Mouse (Mus musculus): ENCODE results near the gene Gm28557. TPM values are rescaled to one million over a fixed set of nuclear protein-coding genes. Genes with fewer than 3 reads are reported as not detected.

Gm28557 gene
- total RNA-seq, 2 experiments from 2014 or later, result 1.6 to 2.2 TPM

- DNase-seq (ENCODE audit: low spot score in 2 of 2), result no peak
- intact Hi-C loops (cut with DNase I), result no loop called here
These were observed 48.1 kb downstream of the Gm28557 start for GRCm38 (mm10) chr13:67060161-67060785.

Other genes with a start within 250 kb of the Gm28557 start
- gene Gm10767, start 203.7 kb downstream of the Gm28557 start, total RNA-seq (2021), result 1 to 10 TPM; 2.4 to 3.2 TPM
- gene Zfp712, start 47.4 kb downstream of the Gm28557 start, total RNA-seq (2021), result 1 to 10 TPM; 4.8 to 5.8 TPM
- gene Zfp708, start 10.6 kb downstream of the Gm28557 start, total RNA-seq (2021), result 1 to 10 TPM; 2.3 to 2.5 TPM
- under 1 TPM in 1 of 2 experiments, not detected in 1; 0.33 TPM for gene Rslcan18, start 7.7 kb upstream of the Gm28557 start, total RNA-seq (2021)
- 10 to 100 TPM in 1 of 2 experiments, 1 to 10 TPM in 1; 8.8 to 10.5 TPM for gene Zfp759, start 13.1 kb upstream of the Gm28557 start, total RNA-seq (2021)
- 1 to 10 TPM; 3.7 to 5.3 TPM for gene Rsl1, start 64.6 kb upstream of the Gm28557 start, total RNA-seq (2021)
- gene Zfp455, start 85.9 kb upstream of the Gm28557 start, total RNA-seq (2021), result 1 to 10 TPM; 3.3 to 3.5 TPM
- gene Zfp458, start 169.9 kb upstream of the Gm28557 start, total RNA-seq (2021), result 10 to 100 TPM; 18.7 to 19.4 TPM
- gene Zfp457, start 197.9 kb upstream of the Gm28557 start, total RNA-seq (2021), result 1 to 10 TPM; 4.4 to 4.5 TPM
- 1 to 10 TPM; 2.6 to 3.8 TPM for gene Zfp595, start 224.0 kb upstream of the Gm28557 start, total RNA-seq (2021)